Mouse (Mus musculus) kidney, postnatal 4 days (tissue): ENCODE results near the gene Slc38a3.

Source experiments
- DNase-seq, 2 experiments: peaks; one replicate each; pipeline ENCODE4 v3.0.0; 2021; ENCODE audit warnings: mixed read lengths in 2 of 2

Gene Slc38a3

DNA sequence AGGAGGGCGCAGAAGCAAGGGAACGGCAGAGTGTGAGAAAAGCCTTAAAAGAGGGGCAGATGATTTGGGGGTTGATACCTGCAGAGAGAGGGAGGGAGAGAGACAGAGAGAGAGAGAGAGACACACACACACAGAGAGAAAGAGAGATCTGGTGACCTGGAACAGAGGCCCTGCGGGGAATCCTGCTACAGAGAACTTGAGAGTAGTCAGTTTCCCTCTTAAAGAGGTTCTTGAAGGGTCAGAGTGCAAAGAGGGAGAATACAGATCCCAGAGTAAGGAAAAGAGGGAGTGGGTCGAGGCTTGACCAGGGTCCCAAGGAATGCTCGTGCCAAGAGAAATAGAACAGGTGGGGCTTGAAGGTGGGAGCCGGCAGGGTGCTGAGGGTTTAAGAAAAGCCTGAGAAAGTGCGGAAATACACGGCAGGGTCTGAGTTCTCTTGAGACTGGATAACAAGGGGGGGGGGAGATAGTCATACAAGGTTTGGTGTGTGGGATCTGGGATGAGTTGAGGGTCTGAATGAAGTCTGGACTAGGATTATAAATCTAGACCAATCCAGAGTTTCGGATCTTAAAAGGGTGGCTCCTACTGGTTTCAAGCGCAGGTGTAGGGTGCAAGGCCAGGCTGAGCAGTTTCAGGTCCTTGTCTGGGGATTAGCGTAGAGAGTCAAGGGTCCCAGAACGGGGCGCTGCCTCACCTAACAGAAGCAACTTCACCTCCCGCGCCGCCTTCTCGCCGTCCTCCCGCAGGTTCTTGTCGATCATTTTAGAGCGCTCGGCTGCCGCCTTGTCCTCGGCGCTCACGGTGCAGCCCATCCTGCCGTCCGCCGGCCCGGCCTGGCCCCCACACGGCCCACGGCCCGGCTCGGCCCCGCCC is 34.7 kb downstream of the Slc38a3 start:
- DNase-seq: no peak

DNA sequence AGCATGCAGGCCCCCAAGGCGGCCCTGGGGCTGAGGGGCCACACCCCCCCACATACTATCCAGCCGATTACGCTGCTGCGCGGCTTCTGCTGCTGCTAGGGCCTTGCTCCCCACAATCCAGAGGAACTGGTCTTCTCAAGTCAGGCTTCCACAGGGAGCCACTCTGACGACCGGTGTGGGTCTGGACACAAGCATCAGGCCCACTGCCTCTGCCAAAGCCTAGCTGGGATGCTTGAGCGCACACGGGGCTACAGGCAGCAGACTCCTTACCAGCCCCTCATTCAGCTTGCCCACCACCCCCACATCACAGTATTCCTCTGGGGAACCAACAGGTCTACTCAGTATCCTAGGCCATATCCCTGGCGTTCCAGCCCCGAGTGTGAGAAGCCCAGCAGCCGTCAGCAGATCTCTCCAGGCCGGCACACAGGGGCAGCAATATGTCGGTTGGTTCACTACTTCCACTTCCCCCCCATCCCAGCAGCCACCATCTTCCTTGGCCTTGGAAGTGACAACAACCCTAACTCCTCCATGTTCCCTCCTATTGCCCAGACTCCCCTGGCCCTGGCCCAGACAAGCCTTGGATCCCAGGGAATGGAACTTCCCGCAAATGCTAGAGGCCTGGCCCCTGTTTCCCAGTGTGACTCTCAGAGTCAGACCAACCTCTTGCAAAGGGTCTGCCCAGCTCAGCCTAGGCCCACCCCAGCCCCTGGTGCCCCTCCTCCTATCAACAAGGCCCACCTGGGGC is 35.5 kb downstream of the Slc38a3 start:
- DNase-seq: peak; percentile 45 to 68

DNA sequence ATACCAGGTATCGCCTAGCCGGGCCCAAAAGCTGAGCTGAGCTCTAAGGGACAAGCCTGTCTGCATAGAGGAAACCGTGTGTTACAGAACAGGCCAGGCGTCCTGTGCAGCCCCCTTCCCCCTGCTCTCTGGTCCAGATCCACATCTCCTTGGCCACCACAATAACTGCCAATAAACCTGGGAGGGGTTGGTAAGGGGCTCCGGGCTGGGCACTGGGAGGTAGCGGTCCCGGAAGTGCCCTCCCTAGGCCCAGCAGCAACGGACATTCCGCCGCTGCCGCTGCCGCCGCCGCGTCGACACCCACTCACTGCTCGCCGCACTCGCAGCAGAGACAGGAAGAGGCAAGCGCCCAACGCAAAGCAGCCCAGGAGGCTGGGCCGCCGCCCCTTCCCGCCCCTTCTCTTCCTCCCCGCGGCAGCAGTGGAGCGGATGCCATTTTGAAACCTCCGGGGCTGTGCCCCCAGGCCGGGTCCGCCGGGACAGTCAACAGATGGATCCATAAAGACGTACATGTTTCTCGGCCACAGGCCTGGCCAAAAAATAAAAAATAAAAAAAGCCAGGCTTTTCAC is 36.2 kb downstream of the Slc38a3 start:
- DNase-seq: peak; percentile 85 to 92

DNA sequence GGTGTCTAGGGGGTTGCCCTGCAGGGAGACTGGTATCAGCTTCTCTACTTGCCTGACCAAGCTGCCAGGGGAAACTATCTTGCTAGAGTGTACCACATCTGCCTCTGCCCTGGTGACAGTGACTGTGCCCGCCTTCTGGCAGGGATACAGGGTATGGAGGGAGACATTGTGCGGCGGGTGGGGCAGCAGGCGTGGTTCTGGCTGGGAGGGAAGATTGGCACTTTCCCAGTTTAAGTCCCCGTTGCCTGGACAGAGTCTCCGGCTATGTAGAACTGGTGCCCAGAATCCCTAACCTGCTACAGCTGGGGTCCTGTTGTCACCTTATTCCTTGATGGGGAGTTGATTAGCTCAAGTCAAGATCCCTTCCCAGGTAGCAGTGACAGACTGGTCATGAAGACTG is 36.9 kb downstream of the Slc38a3 start:
- peak in 1 of 2 experiments; percentile 55 for DNase-seq

DNA sequence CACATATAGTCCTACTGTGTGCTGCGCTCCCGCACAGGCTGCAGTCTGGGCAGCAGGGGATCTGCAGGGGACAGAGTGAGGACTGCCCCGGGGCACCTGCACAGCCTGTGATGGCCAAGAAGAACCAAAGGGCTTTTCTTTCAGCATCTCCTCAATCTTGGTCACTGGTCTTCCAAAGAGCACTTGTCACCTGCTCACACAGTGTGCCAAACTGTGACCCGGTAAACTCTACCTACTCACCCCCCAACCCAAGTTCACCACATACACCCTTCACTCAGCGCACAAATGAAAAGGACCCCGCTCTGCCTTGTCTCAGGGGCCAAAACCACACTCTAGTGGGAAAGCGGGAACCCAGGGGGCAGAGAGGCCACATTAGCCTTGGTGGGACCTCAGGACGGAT is 37.5 kb downstream of the Slc38a3 start:
- no peak for DNase-seq

DNA sequence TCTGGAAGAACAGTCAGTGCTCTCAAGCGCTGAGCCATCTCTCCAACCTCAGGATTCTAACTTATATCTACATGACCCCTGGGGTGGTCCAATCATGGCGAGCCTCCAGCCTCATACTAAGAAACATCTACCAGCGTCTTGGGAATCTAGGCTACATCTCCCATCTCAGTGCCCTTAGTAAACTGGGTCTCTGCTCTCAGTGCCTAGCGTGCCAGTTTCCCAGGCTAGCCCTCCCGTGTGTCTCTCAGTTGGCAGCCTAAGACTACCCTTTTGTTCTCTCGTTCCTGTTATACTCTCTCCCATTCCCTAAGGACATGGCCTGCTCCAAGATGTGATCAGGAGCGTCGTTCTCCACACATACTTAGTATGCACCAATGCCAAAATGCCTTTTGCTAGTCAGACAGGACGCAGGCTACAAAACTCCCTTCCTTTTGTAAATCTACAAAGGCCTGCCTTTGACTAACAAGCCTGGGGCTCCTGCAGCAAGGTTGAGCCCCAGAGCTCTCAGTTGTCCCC is 38.0 kb downstream of the Slc38a3 start:
- no peak for DNase-seq

DNA sequence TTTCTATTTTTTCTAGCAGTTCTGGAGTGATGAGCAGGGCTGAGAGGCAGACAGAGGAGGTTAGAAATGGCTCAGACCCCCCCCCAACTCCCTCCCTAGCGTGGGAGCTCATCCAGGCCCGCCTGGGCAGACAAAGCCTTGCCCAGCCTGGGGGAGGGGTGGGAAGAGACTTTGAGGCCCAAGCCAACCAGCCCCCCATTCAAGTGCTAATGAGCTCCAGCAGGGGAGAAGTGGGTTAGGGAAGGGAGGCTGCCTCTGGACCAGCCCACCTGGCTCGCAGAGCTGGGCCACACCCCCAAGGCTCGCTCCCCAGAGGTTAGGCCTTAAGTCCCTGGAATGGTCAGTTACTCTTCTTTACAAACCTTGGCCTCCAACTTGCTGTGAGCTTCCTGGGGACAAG is 38.8 kb downstream of the Slc38a3 start:
- peak; percentile 56 to 71 for DNase-seq

DNA sequence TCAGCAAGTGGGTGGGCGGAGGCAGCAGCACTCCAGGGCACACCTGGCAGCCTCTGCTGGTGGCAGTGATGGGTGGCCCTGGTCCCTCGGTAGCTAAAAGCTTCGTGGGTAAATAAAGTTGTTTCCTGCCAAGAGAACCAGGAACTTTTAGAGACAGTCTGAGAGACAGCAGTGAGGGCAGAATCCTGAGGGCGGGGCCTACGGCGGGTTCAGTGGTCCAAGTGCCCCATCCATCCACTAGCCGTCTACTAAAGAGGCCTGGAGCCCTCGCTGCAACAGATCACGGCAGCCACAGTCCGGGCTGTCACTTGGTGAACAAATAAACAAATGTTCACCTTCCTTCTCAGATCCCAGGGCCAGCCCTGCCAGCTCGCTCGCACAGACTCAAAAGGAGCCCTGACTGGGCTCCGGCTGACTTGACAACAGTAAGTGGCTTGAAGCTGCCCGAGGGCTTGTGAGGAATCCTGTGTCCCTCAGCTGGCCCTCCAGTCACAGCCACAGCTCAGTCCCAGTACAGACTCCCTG is 39.4 kb downstream of the Slc38a3 start:
- peak; percentile 52 to 69 for DNase-seq

DNA sequence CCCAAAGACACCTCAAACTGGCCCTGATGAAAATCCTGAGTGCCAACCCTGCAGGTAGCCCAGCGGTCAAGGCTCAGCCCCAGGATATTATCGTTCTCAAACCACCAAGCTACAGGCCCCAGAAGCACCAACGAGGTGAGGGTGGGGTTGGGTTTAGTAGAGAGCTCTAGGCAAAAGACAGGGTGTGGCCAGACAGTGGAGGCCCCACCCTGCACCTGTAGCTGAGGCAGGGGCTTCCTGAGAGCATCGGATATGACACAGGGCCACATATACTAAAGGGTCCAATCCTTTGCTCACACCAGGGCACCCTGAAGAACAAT is 40.0 kb downstream of the Slc38a3 start:
- DNase-seq: no peak

DNA sequence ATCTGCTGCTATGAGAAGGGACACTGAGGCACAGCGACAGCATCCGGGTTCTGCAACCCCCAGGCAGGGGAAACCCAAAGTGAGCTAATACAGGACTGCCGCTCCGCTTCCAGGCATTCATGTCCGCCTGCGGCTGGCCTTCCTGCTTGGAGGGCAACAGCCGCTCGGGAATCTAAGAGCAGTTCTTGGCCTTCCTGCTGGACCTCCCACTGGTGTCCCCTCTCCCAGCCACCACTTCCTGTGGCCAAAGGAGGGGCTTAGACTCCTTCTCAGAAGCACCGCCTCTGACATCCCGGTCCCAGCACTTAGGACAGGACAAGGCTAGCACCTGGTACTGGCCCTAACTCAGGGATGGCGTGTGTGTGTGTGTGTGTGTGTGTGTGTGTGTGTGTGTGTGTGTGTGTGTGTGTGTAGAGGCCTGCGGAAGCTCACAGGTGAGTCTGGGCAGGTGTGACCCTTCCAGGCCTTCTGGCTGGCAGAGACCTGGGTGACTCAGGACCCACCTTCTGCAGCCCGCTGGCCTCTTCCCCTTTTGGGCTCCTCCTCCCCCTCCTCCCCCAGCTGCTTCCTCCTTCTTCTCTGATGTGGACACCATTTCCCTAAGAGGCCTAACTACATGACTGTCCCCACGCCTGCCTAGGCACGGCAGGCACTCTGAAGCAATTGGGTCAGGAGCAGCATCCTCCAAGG is 40.5 kb downstream of the Slc38a3 start:
- peak; percentile 71 to 80 for DNase-seq

DNA sequence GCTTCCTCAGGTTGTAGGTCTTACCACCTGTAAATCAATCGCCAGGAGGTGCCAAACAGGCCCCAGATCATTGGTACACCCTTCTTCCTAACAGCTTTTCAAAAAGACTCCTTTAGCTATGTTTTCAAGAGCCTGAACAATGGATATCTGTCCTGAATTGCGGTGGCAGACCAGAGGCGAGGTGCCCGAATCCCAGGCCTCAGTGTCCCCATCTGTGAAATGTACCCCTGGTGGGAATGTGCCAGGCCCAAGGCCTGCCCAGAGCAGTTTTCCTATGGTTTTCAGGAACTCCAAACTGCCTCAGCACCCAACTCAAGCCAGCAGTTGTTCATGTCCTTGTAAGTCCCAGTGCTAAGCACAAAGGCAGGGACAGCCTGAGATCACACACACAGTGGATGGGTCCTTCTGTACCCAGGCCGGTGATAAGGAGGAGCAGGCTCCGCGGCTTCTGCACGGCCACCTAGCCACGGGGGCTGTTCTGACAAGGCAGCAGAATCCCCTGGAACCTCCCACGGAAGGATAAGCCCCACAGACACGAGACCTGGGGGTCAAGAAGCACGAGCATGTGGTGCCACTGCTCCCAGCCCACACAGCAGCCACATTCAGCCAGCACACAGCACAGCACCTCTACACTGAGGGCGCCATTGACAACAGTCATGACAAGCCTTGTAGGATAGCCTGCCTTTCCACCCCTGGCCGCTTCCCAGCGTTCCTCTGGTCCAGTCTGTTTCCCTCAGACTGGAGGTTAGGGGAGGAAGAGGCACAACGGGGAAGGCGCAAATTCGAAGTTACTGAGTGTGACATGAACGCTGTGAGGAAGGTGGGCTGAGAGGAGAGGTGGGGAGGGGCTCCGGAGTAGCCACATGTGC is 41.7 kb downstream of the Slc38a3 start:
- no peak for DNase-seq

DNA sequence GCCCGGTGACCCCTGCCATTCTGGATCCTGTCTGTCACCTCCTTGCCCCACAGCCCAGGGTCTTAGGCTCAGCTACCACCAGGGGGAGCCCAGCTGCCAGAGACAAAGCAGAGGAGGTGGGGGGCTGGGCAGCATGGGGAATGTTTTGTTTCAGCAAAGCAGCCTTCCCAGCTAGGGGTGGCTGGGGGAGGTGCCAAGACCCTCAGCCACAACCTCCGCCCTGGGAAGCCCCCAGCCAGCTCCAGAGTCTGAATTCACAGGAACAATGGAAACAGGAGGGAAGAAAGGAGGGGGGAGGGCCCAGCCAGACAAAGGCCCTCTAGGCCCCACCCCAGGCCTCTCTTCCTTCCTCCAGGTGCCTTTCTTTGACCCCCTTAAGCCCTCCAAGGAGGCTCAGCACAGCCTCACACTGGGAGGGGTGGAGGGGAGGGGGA is 42.5 kb downstream of the Slc38a3 start:
- peak; percentile 96 to 97 for DNase-seq

DNA sequence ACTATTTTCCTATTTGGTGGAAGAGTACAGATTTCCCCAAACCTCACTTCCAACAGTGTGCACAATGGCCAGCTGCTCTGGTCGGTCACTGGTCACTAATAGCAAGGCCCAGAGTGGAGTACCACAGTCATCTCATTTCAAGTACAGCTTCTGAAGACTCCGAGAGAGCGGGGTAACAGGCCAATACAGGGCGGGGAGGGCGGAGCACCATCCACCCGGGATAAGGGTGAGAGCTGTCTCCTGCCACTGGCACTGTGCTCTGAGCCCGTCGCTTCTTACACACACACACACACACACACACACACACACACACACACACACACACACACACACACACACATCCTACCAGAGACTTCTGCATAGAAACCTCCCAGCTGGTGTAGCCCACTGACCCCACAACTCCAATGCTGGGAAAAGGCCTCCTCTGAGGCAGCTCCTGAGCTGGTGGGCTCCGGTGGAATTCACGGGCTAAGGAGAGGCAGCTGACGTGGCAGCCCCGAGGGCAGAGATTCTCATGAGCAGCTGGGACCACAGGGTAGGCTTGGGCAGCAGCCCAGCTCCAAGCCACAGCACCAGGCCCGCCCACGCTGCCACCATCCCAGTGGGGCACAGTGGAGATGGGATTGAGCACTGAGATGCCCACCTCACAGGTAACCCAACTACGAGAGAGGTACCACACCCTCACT is 43.0 kb downstream of the Slc38a3 start:
- no peak for DNase-seq

DNA sequence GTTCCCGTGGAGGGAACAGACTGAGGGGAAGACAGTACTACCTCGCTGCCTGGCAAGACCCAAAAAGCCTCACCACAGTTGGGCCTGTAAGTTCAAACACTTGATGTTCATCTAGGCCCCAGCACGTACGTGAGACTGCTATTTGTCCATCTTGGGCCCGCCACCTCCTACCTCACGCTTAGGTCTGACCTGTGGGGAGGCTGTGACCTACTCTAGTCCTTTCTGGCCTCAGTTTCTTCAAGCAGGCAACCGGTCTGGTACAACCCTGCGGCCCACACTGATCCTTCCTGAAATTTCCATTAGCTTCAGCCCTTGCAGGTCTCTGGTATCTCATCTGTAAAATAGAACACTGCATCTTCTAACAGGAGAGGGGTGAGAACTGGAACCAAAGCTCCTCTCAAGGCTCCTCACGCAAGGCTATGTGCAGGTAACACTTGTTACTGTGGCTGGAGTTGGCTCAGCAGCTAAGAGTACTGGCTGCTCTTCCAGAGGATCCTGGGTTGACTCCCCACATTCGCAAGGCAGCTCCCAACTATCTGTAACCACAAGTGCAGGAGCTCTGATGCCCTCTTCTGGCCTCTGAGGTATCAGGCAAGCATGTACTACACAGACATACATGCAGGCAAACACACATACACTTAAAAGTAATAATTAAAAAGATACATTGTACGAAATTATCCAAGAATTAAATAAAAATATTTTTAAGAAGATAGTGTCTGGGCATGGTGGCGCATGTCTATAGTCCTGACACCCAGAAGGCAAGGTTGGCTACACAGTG is 43.8 kb downstream of the Slc38a3 start:
- DNase-seq: peak in 1 of 2 experiments; percentile 47

DNA sequence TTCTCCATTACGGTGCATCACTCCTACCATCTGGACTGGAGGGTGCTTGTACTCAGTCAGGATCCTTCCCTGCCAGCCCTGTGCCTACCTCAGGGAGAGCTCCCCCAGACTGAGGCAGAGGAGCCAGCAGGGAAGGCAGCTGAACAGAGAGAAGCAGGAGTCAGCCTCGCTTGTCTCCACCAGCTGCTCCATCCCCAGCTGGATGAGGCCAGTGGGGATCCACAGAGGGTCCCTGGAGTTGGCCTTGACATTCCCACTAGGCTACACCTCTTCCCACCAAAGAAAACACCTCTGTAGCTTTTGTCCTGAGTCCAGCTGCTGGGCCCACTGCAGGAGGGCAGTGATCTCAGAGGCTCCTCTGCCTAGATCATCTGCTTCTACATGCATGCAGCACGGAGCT is 44.4 kb downstream of the Slc38a3 start:
- DNase-seq: no peak

DNA sequence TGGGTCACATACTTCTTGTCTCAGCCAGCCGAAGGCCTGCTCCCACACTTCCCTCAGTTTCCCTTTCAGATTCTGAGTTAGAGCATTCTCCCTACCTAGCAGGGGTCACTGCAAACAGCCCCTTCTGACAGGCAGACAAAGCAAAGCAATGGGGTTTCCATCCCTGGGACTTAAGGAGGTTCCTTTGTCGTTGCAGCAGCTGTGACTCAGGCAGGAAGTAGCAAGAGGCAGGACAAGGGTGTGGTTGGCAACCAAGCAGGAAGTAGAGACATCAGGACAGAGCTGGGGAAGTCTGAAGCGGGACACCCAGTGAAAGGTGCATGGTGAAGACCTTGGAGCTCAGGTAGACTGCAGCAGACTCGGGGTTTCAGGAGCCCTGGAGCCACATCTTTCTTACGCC is 44.8 kb downstream of the Slc38a3 start:
- peak; percentile 21 to 34 for DNase-seq

DNA sequence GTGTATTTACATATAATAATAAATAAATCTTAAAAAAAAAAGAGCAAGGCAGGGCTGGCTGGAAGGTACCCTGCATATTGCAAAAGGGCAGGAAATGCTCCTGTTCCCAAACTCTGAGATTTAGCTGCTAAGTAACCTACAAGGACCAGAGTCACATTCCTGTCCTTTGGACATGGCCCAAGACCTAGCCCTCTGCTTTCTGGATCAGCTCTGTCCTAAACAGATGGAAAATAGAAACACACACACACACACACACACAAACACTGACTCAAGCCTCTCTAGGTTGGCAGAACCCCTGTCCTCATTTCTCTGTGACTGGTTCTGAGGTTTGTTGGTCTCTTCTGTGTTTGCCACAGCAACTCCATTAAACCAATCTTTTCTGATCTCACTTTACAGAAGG is 48.4 kb downstream of the Slc38a3 start:
- DNase-seq: peak in 1 of 2 experiments; percentile 47

DNA sequence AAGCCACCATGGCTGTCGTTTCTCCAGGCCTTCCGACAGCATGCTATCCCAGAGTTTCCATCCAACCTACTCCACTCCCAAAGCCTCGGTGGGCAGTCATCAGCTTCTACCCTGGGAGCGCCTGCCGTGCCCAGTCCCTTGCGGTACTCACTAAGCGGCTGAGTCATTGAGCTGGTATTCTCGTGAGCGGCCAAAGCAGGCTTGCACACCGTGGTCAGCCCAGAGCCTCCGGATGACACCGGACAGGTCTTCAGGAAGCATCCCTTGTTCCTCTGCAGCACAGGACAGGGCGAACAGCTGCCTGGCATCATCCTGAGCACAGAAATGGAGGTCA is 49.8 kb downstream of the Slc38a3 start:
- DNase-seq: peak in 1 of 2 experiments; percentile 38

DNA sequence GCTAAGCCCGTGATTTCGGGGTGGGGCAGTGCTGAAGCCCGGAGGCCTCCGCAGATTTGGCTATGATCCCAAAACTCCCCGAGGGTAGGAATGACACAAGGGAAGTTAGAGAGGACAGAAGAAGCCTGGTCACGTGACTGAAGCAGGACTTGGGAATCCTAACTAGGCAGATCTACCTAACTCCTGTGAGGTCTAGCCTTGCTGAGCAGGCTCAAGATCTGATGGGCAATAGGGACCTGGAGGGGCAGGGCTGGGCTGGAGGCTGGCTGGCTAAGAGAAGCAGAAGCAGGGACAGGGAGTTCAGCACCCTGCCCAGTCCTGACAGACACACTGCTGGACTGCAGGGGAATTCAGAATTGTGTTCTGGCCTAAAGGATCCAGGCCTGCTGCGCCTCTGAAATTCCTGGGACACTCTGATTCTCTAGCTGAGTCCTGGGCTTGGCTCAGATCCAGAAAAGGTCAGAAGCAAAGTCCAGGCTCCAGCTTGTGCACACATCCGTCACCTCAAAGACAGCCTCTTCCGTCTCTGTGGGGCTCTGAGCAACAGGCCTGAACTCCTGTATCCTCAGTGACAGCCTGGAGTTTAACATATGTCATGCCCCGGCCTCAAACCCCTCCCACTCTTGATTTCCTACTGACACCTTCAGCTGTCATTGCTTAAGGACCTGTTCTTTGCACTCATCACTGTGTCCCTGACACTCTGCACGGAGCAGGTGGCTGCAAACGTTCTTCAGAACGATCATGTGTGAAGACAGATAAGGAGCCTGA is 50.4 kb downstream of the Slc38a3 start:
- peak; percentile 70 to 85 for DNase-seq

DNA sequence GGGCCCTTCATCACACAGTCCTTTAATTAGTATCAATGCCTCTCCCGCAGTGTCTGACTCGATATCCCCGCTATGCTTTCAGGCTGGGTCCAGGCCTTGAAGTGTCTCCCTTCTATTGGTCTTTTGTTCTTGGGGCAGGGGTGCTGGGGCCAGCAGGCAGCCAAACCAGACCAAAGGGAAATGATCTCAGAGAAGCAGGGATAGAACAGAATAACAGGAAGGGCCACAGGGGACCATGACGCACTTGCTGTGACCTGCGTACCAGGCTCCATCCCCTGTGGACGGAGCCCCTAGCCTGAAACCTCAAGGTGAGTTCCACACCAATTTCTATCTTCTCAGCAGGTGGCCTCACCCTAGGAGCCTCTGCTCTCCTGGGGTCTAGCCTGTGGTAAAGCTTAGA is 51.2 kb downstream of the Slc38a3 start:
- no peak for DNase-seq
